Mouse (Mus musculus) cerebellum, adult 2 months (tissue): Measurements from ENCODE around the gene Fosb. TPM values are rescaled to one million over a fixed set of nuclear protein-coding genes. Genes with fewer than 3 reads are reported as not detected.

Source experiments
- DNase-seq, 2 experiments: peaks; one replicate each; pipeline ENCODE4 v3.0.0; 2021
- H3K27ac ChIP-seq: fragments of 200-500 bp; 2 replicates; pipeline ENCODE4 v1.5.1; 2012; ENCODE audit warnings: low read length, control low read depth, inconsistent platforms; ENCODE audit not compliant: insufficient read depth
- H3K27me3 ChIP-seq: fragments of 200-500 bp; 2 replicates; pipeline ENCODE4 v1.6.1; 2012; ENCODE audit warnings: inconsistent platforms, mild to moderate bottlenecking, low read length, moderate library complexity; ENCODE audit not compliant: control insufficient read depth, insufficient read depth
- H3K4me1 ChIP-seq: fragments of 200-500 bp; 2 replicates; pipeline ENCODE4 v1.6.1; 2011; ENCODE audit warnings: low read length; ENCODE audit not compliant: control insufficient read depth, insufficient read depth
- H3K4me3 ChIP-seq: fragments of 200-500 bp; replicated peaks from 2 replicates; pipeline ENCODE3; 2011; ENCODE audit warnings: mild to moderate bottlenecking, low read depth, low read length, control low read depth; ENCODE audit not compliant: insufficient read depth
- CTCF ChIP-seq: fragments of 200-500 bp; IDR thresholded peaks from 2 replicates; pipeline ENCODE4 v1.5.1; 2011; ENCODE audit warnings: low read depth, mild to moderate bottlenecking, control low read depth, low read length, moderate library complexity, borderline replicate concordance; ENCODE audit not compliant: insufficient read depth
- POLR2A ChIP-seq: fragments of 200-500 bp; IDR thresholded peaks from 2 replicates; pipeline ENCODE4 v1.6.1; 2011; ENCODE audit warnings: low read length, control low read depth, borderline replicate concordance; ENCODE audit not compliant: insufficient read depth
- WGBS: fragments of 180-500 bp; shearing (Covaris S2); methylation state at CpG from one replicate; pipeline ENCODE4 v1.1.7; 2018; 5-methylcytosine and 5-hydroxymethylcytosine counted together
- polyA plus RNA-seq: library from polyadenylated mRNA; depleted of rRNA; stranded (reverse); fragments of >200 nt; gene quantifications from 2 replicates; pipeline ENCODE4 v1.2.3, GENCODE M21; 2012

The Fosb gene
- polyA plus RNA-seq, 1 experiment = 0.67 TPM

- H3K27ac ChIP-seq = no peak overlapping the region
- H3K4me1 ChIP-seq = no peaks in the 10 kb centered on the region
- no peak for TF ChIP-seq POLR2A
- no peak for TF ChIP-seq CTCF
- DNase-seq = peak in 1 of 2 experiments; percentile 43
- H3K27me3 ChIP-seq = no peaks in the 10 kb centered on the region
- WGBS = 11% methylated on average over 9 of the region's 9 CpGs
- peak overlapping the region; percentile 56 for H3K4me3 ChIP-seq
Observed at GRCm38 (mm10) chr7:19319458-19319857, 9.6 kb upstream of the Fosb start.

DNA sequence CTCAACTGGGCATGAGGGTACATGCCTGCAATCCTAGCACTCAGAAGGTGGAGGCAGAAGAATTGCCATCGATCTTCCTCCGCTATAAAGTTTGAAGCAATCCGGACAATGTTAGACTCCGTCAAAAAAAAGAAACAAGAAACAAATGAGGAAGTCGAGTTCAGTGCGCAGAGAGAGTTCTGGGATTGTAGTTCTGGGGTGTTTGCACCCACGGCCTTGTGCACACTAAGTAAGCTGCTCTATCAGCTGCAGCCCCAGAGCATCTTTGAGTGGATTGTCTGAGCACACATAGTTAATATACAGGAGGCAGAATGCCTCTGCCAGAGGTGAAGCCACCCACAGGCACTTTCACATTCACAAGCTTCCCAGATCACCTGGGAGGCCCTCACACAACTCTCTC, 8.8 kb upstream of the Fosb start:
- 82% methylated on average over 7 of the region's 7 CpGs for WGBS
- H3K4me1 ChIP-seq = no peaks in the 10 kb centered on the region
- no peak for TF ChIP-seq CTCF
- DNase-seq = no peak
- no peak overlapping the region for H3K4me3 ChIP-seq
- no peaks in the 10 kb centered on the region for H3K27me3 ChIP-seq
- no peak overlapping the region for H3K27ac ChIP-seq

DNA sequence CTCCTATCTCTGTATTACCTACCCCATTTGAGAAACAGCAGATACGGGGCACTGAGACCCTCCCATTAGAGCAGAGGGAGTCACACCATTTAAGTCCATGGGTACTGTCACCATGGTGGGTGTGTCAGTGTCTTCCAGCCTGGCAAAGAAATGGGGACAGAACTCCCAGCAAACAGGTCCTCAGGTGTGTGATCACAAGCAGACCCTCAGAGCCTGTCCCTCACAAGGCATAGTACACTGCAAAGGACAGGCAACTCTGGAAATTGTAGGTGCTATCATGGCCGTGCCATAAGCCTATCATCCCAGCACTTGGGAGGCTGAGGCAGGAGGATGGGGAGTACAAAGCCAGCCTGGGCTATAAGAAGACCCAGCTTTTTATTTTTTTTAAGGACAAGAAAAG, 8.3 kb upstream of the Fosb start:
- H3K4me1 ChIP-seq = no peaks in the 10 kb centered on the region
- TF ChIP-seq CTCF (no peak), POLR2A (no peak)
- H3K4me3 ChIP-seq = no peak overlapping the region
- no peak overlapping the region for H3K27ac ChIP-seq
- H3K27me3 ChIP-seq = no peaks in the 10 kb centered on the region
- no peak for DNase-seq
- 69% methylated on average over 2 of the region's 2 CpGs for WGBS

GRCm38 (mm10) chr7:19316451-19317161, 6.8 kb upstream of the Fosb start:
- WGBS = 38% methylated on average over 14 of the region's 14 CpGs
- DNase-seq = no peak
- TF ChIP-seq CTCF = no peak
- no peak for TF ChIP-seq POLR2A
- Histone ChIP-seq H3K27me3 (no peaks in the 10 kb centered on the region), H3K4me1 (no peaks in the 10 kb centered on the region), H3K4me3 (no peak overlapping the region), H3K27ac (no peak overlapping the region)

- WGBS = 38% methylated on average over 5 of the region's 5 CpGs
- no peak overlapping the region for H3K27ac ChIP-seq
- no peak for TF ChIP-seq CTCF
- no peak for TF ChIP-seq POLR2A
- H3K4me3 ChIP-seq = no peak overlapping the region
- H3K4me1 ChIP-seq = no peaks in the 10 kb centered on the region
- no peaks in the 10 kb centered on the region for H3K27me3 ChIP-seq
- DNase-seq = no peak
Observed at GRCm38 (mm10) chr7:19314033-19314432, 4.2 kb upstream of the Fosb start.

DNA sequence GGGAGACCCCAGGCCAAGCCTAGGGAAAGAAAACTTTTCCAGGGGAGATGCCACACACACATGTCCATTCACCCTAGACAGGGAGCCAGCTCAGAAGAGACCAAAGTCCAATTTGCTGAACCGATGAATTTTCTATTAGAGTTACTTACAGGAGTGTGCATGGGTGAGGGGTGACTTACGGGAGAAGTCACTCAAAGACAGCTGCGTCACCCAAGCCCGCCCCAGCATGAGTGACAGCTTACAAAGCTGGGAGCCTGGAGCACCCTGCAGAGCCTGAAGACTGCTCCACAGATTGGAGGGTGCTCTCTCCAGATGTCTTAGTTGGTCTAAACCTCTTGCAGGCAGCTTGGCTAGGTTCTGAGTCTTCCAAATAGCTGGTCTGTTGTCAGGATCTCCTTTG, 2.1 kb upstream of the Fosb start:
- WGBS = 34% methylated on average over 4 of the region's 4 CpGs
- TF ChIP-seq CTCF = no peak
- no peak for TF ChIP-seq POLR2A
- Histone ChIP-seq H3K4me3 (no peak overlapping the region), H3K4me1 (peaks cover 3% of the 10 kb centered on the region; the same call in 1 of the 2 replicates), H3K27me3 (no peaks in the 10 kb centered on the region), H3K27ac (no peak overlapping the region)
- no peak for DNase-seq

- under 1% methylated on average over 48 of the region's 48 CpGs for WGBS
- Histone ChIP-seq H3K27me3 (peaks cover 2% of the 10 kb centered on the region; the same call in 1 of the 2 replicates), H3K4me3 (peak overlapping the region; percentile 54), H3K27ac (no peak overlapping the region), H3K4me1 (peaks cover 3% of the 10 kb centered on the region; the same call in 1 of the 2 replicates)
- peak in 1 of 2 experiments; percentile 37 for DNase-seq
- TF ChIP-seq POLR2A = no peak
- TF ChIP-seq CTCF = no peak
Observed at GRCm38 (mm10) chr7:19309278-19309883, 470 bp downstream of the Fosb start.
